Mouse (Mus musculus): Measurements from ENCODE around the gene Ablim1. TPM values are rescaled to one million over a fixed set of nuclear protein-coding genes. Genes with fewer than 3 reads are reported as not detected.

The Ablim1 gene
- polyA plus RNA-seq, 1 experiment, result 12.2 TPM

GRCm38 (mm10) chr19:57328269-57328668 is 13.6 kb upstream of the Ablim1 start:
- Histone ChIP-seq H3K4me1 (ENCODE audit: control insufficient read depth, insufficient read depth, low read length) (no peaks in the 10 kb centered on the region), H3K4me3 (ENCODE audit: low read depth, low read length) (no peak overlapping the region), H3K27ac (ENCODE audit: insufficient read depth, low read length) (no peak overlapping the region), H3K9ac (ENCODE audit: low read depth, poor library complexity, severe bottlenecking) (no peak overlapping the region), H3K27me3 (ENCODE audit: control insufficient read depth, insufficient read depth, low read length, poor library complexity, severe bottlenecking) (no peaks in the 10 kb centered on the region), H3K36me3 (ENCODE audit: control insufficient read depth, insufficient read depth, low read length, poor library complexity, severe bottlenecking) (no peaks in the 10 kb centered on the region), H3K9me3 (replicated peaks; ENCODE audit: control insufficient read depth, insufficient read depth, low read length, poor library complexity, severe bottlenecking) (no peaks in the 10 kb centered on the region)
- TF ChIP-seq POLR2A (IDR thresholded peaks at IDR 0.05; ENCODE audit: insufficient read depth, low read length) (no peak), EP300 (IDR thresholded peaks at IDR 0.05; ENCODE audit: insufficient read depth, low read depth, low read length) (no peak), CTCF (IDR thresholded peaks at IDR 0.05; ENCODE audit: low read depth, low read length) (no peak)

GRCm38 (mm10) chr19:57327679-57328078 is 13.0 kb upstream of the Ablim1 start:
- TF ChIP-seq CTCF (IDR thresholded peaks at IDR 0.05; ENCODE audit: low read depth, low read length) (no peak), POLR2A (IDR thresholded peaks at IDR 0.05; ENCODE audit: insufficient read depth, low read length) (no peak), EP300 (IDR thresholded peaks at IDR 0.05; ENCODE audit: insufficient read depth, low read depth, low read length) (no peak)
- Histone ChIP-seq H3K27me3 (ENCODE audit: control insufficient read depth, insufficient read depth, low read length, poor library complexity, severe bottlenecking) (no peaks in the 10 kb centered on the region), H3K9ac (ENCODE audit: low read depth, poor library complexity, severe bottlenecking) (no peak overlapping the region), H3K9me3 (replicated peaks; ENCODE audit: control insufficient read depth, insufficient read depth, low read length, poor library complexity, severe bottlenecking) (no peaks in the 10 kb centered on the region), H3K27ac (ENCODE audit: insufficient read depth, low read length) (no peak overlapping the region), H3K36me3 (ENCODE audit: control insufficient read depth, insufficient read depth, low read length, poor library complexity, severe bottlenecking) (no peaks in the 10 kb centered on the region), H3K4me3 (ENCODE audit: low read depth, low read length) (no peak overlapping the region), H3K4me1 (ENCODE audit: control insufficient read depth, insufficient read depth, low read length) (no peaks in the 10 kb centered on the region)

- no peak overlapping the region for H3K4me3 ChIP-seq (ENCODE audit: low read depth, low read length)
- H3K27ac ChIP-seq (ENCODE audit: insufficient read depth, low read length), result no peak overlapping the region
- no peaks in the 10 kb centered on the region for H3K36me3 ChIP-seq (ENCODE audit: control insufficient read depth, insufficient read depth, low read length, poor library complexity, severe bottlenecking)
- H3K9me3 ChIP-seq (replicated peaks; ENCODE audit: control insufficient read depth, insufficient read depth, low read length, poor library complexity, severe bottlenecking), result no peaks in the 10 kb centered on the region
- TF ChIP-seq CTCF (IDR thresholded peaks at IDR 0.05; ENCODE audit: low read depth, low read length), result peak; percentile 27
- TF ChIP-seq POLR2A (IDR thresholded peaks at IDR 0.05; ENCODE audit: insufficient read depth, low read length), result no peak
- H3K4me1 ChIP-seq (ENCODE audit: control insufficient read depth, insufficient read depth, low read length), result no peaks in the 10 kb centered on the region
- no peaks in the 10 kb centered on the region for H3K27me3 ChIP-seq (ENCODE audit: control insufficient read depth, insufficient read depth, low read length, poor library complexity, severe bottlenecking)
- H3K9ac ChIP-seq (ENCODE audit: low read depth, poor library complexity, severe bottlenecking), result no peak overlapping the region
Measured at GRCm38 (mm10) chr19:57325748-57326300, 11.1 kb upstream of the Ablim1 start.

GRCm38 (mm10) chr19:57323087-57323486 is 8.4 kb upstream of the Ablim1 start:
- Histone ChIP-seq H3K27me3 (ENCODE audit: control insufficient read depth, insufficient read depth, low read length, poor library complexity, severe bottlenecking) (no peaks in the 10 kb centered on the region), H3K4me3 (ENCODE audit: low read depth, low read length) (no peak overlapping the region), H3K36me3 (ENCODE audit: control insufficient read depth, insufficient read depth, low read length, poor library complexity, severe bottlenecking) (no peaks in the 10 kb centered on the region), H3K9ac (ENCODE audit: low read depth, poor library complexity, severe bottlenecking) (no peak overlapping the region), H3K9me3 (replicated peaks; ENCODE audit: control insufficient read depth, insufficient read depth, low read length, poor library complexity, severe bottlenecking) (no peaks in the 10 kb centered on the region), H3K4me1 (ENCODE audit: control insufficient read depth, insufficient read depth, low read length) (no peaks in the 10 kb centered on the region), H3K27ac (ENCODE audit: insufficient read depth, low read length) (no peak overlapping the region)
- TF ChIP-seq POLR2A (IDR thresholded peaks at IDR 0.05; ENCODE audit: insufficient read depth, low read length) (no peak), EP300 (IDR thresholded peaks at IDR 0.05; ENCODE audit: insufficient read depth, low read depth, low read length) (no peak), CTCF (IDR thresholded peaks at IDR 0.05; ENCODE audit: low read depth, low read length) (no peak)

GRCm38 (mm10) chr19:57322491-57322890 is 7.8 kb upstream of the Ablim1 start:
- TF ChIP-seq POLR2A (IDR thresholded peaks at IDR 0.05; ENCODE audit: insufficient read depth, low read length), result no peak
- TF ChIP-seq EP300 (IDR thresholded peaks at IDR 0.05; ENCODE audit: insufficient read depth, low read depth, low read length), result no peak
- TF ChIP-seq CTCF (IDR thresholded peaks at IDR 0.05; ENCODE audit: low read depth, low read length), result no peak

GRCm38 (mm10) chr19:57321839-57322238 is 7.1 kb upstream of the Ablim1 start:
- TF ChIP-seq EP300 (IDR thresholded peaks at IDR 0.05; ENCODE audit: insufficient read depth, low read depth, low read length), result no peak
- TF ChIP-seq POLR2A (IDR thresholded peaks at IDR 0.05; ENCODE audit: insufficient read depth, low read length), result no peak
- TF ChIP-seq CTCF (IDR thresholded peaks at IDR 0.05; ENCODE audit: low read depth, low read length), result no peak
- Histone ChIP-seq H3K27ac (ENCODE audit: insufficient read depth, low read length) (no peak overlapping the region), H3K4me1 (ENCODE audit: control insufficient read depth, insufficient read depth, low read length) (no peaks in the 10 kb centered on the region), H3K9me3 (replicated peaks; ENCODE audit: control insufficient read depth, insufficient read depth, low read length, poor library complexity, severe bottlenecking) (no peaks in the 10 kb centered on the region), H3K4me3 (ENCODE audit: low read depth, low read length) (no peak overlapping the region), H3K36me3 (ENCODE audit: control insufficient read depth, insufficient read depth, low read length, poor library complexity, severe bottlenecking) (no peaks in the 10 kb centered on the region), H3K9ac (ENCODE audit: low read depth, poor library complexity, severe bottlenecking) (no peak overlapping the region), H3K27me3 (ENCODE audit: control insufficient read depth, insufficient read depth, low read length, poor library complexity, severe bottlenecking) (no peaks in the 10 kb centered on the region)

More at GRCm38 (mm10) chr19:57322491-57322890, 7.8 kb upstream of the Ablim1 start:
- no peak overlapping the region for H3K27ac ChIP-seq (ENCODE audit: insufficient read depth, low read length)
- no peaks in the 10 kb centered on the region for H3K4me1 ChIP-seq (ENCODE audit: control insufficient read depth, insufficient read depth, low read length)
- H3K36me3 ChIP-seq (ENCODE audit: control insufficient read depth, insufficient read depth, low read length, poor library complexity, severe bottlenecking), result no peaks in the 10 kb centered on the region
- no peak overlapping the region for H3K9ac ChIP-seq (ENCODE audit: low read depth, poor library complexity, severe bottlenecking)
- H3K9me3 ChIP-seq (replicated peaks; ENCODE audit: control insufficient read depth, insufficient read depth, low read length, poor library complexity, severe bottlenecking), result no peaks in the 10 kb centered on the region
- no peak overlapping the region for H3K4me3 ChIP-seq (ENCODE audit: low read depth, low read length)
- no peaks in the 10 kb centered on the region for H3K27me3 ChIP-seq (ENCODE audit: control insufficient read depth, insufficient read depth, low read length, poor library complexity, severe bottlenecking)
